In the genomic region with DNA sequence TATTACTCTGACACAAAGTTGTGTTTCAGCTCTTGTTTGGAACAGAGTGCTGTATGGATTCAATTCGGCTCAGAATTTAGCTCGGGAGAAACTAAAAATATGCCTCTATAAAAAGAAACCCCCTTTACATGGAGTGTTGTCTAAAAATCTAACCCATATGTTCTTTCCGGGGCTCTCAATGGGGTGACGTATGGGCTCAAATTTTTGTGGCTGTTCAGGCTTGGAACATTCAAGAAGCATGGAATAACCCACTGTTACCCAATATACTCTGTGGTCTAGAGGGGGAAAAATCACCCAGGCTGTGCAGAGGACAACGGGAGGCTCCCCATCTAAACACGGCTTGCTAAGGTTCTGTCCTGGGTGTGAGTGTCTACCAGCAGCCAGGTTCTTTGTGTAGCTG, we compare ENCODE assay signal across 28 mouse cellular contexts.
DNase-seq lines count a peak whose midpoint lies in the region; ATAC-seq and TF ChIP-seq lines count a peak whose summit lies in the region.
"Had no signal": no experiment of that assay in that cellular context is flagged by ENCODE, and none has a peak within 500 bp of the region (broad histone marks: within the 10 kb centered on the region; RNA-seq: fewer than 3 reads in every experiment).

No protein-coding gene starts in this region.

- no peak for TF ChIP-seq CTCF in forebrain, postnatal 0 days (IDR thresholded peaks at IDR 0.05; ENCODE audit: low read depth)

- H3K36me3 ChIP-seq in forebrain, postnatal 0 days (ENCODE audit: insufficient read depth), result no peaks in the 10 kb centered on the region
- H3K36me3 ChIP-seq in forebrain, embryonic 10.5 days (replicated peaks), result no peaks in the 10 kb centered on the region
- H3K36me3 ChIP-seq in limb, embryonic 13.5 days, result no peaks in the 10 kb centered on the region
- no peaks in the 10 kb centered on the region for H3K36me3 ChIP-seq in limb, embryonic 10.5 days
- H3K36me3 ChIP-seq in embryonic facial prominence, embryonic 15.5 days, result no peaks in the 10 kb centered on the region
- H3K36me3 ChIP-seq: heart, embryonic 10.5 days; heart, embryonic 13.5 days; hindbrain, embryonic 12.5 days; hindbrain, embryonic 15.5 days had no signal

- no peak overlapping the region for H3K4me3 ChIP-seq in forebrain, postnatal 0 days (ENCODE audit: low read depth, low read length)
- H3K4me3 ChIP-seq in forebrain, embryonic 10.5 days, result no peak overlapping the region
- H3K4me3 ChIP-seq in limb, embryonic 13.5 days, result no peak overlapping the region
- no peak overlapping the region for H3K4me3 ChIP-seq in limb, embryonic 10.5 days
- H3K4me3 ChIP-seq in embryonic facial prominence, embryonic 15.5 days (replicated peaks), result no peak overlapping the region
- H3K4me3 ChIP-seq: erythroblast, embryonic 14.5 days; forebrain, embryonic 13.5 days; heart, adult 2 months; heart, embryonic 10.5 days; heart, embryonic 13.5 days; hindbrain, embryonic 12.5 days; hindbrain, embryonic 15.5 days had no signal

- 75% methylated on average over 6 of the region's 6 CpGs for WGBS in forebrain, postnatal 0 days
- 90% methylated on average over 6 of the region's 6 CpGs for WGBS in forebrain, embryonic 10.5 days
- WGBS in limb, embryonic 13.5 days, result 45% methylated on average over 6 of the region's 6 CpGs
- WGBS in limb, embryonic 10.5 days, result 89% methylated on average over 6 of the region's 6 CpGs
- 35% methylated on average over 6 of the region's 6 CpGs for WGBS in embryonic facial prominence, embryonic 15.5 days

- H3K9me3 ChIP-seq in forebrain, postnatal 0 days (ENCODE audit: low read length), result no peaks in the 10 kb centered on the region
- no peaks in the 10 kb centered on the region for H3K9me3 ChIP-seq in forebrain, embryonic 10.5 days
- no peaks in the 10 kb centered on the region for H3K9me3 ChIP-seq in limb, embryonic 13.5 days
- H3K9me3 ChIP-seq in limb, embryonic 10.5 days (replicated peaks), result no peaks in the 10 kb centered on the region
- H3K9me3 ChIP-seq in embryonic facial prominence, embryonic 15.5 days (replicated peaks), result no peaks in the 10 kb centered on the region
- H3K9me3 ChIP-seq: forebrain, embryonic 13.5 days; heart, embryonic 10.5 days; heart, embryonic 13.5 days; hindbrain, embryonic 12.5 days; hindbrain, embryonic 15.5 days had no signal

- peaks cover 3% of the 10 kb centered on the region; the same call in 1 of the 2 replicates for H3K27me3 ChIP-seq in forebrain, postnatal 0 days (ENCODE audit: insufficient read depth, low read length)
- peaks cover 37% of the 10 kb centered on the region for H3K27me3 ChIP-seq in forebrain, embryonic 10.5 days (ENCODE audit: poor library complexity, severe bottlenecking)
- peaks cover 55% of the 10 kb centered on the region for H3K27me3 ChIP-seq in limb, embryonic 13.5 days
- peaks cover 48% of the 10 kb centered on the region for H3K27me3 ChIP-seq in limb, embryonic 10.5 days (ENCODE audit: low read depth, poor library complexity, severe bottlenecking)
- H3K27me3 ChIP-seq in embryonic facial prominence, embryonic 15.5 days, result 0 out of 2 replicates have a peak, but pooled peaks cover 3% of the 10 kb centered on the region
- H3K27me3 ChIP-seq: CH12.LX, Patski had no signal

- peak; percentile 16; the same call in 1 of the 2 replicates for ATAC-seq in forebrain, postnatal 0 days
- ATAC-seq in limb, embryonic 13.5 days (ENCODE audit: low FRiP score, low read depth), result no peak
- ATAC-seq in embryonic facial prominence, embryonic 15.5 days (ENCODE audit: insufficient number of reproducible peaks, low FRiP score, low TSS enrichment, low read depth), result peak; percentile 72
- ATAC-seq: forebrain, embryonic 13.5 days; forebrain, embryonic 16.5 days; intestine, postnatal 0 days; Patski had no signal

- H3K4me2 ChIP-seq in forebrain, postnatal 0 days (ENCODE audit: low read depth), result no peak overlapping the region
- no peak overlapping the region for H3K4me2 ChIP-seq in limb, embryonic 13.5 days (replicated peaks)
- no peak overlapping the region for H3K4me2 ChIP-seq in embryonic facial prominence, embryonic 15.5 days (replicated peaks)
- H3K4me2 ChIP-seq: forebrain, embryonic 13.5 days; heart, embryonic 13.5 days; hindbrain, embryonic 12.5 days; hindbrain, embryonic 15.5 days had no signal

- DNase-seq in forebrain, postnatal 0 days, result no peak
- no peak for DNase-seq in forebrain, embryonic 10.5 days (ENCODE audit: extremely low spot score, low spot score)
- DNase-seq in limb, embryonic 10.5 days (ENCODE audit: low spot score), result no peak
- no peak for DNase-seq in cerebellum, adult 18-20 months
- DNase-seq in cerebellum, adult 11-12 months, result no peak
- DNase-seq: adrenal gland, postnatal 10 days; adrenal gland, postnatal 36 days; B cell, adult 2 months; cerebellum, adult 11 months; cerebellum, adult 9-10 months; cerebellum, postnatal 14 days; gastrocnemius, postnatal 10 days; gastrocnemius, postnatal 36 days; heart, adult 2 months; heart, postnatal 14 days; heart, postnatal 4 days had no signal

- peaks cover 10% of the 10 kb centered on the region for H3K4me1 ChIP-seq in forebrain, postnatal 0 days (ENCODE audit: insufficient read depth)
- H3K4me1 ChIP-seq in forebrain, embryonic 10.5 days, result peaks cover 22% of the 10 kb centered on the region
- peaks cover 22% of the 10 kb centered on the region for H3K4me1 ChIP-seq in limb, embryonic 13.5 days
- H3K4me1 ChIP-seq in limb, embryonic 10.5 days, result peaks cover 8% of the 10 kb centered on the region
- H3K4me1 ChIP-seq in embryonic facial prominence, embryonic 15.5 days, result peaks cover 23% of the 10 kb centered on the region

- H3K27ac ChIP-seq in forebrain, postnatal 0 days (ENCODE audit: low read depth, low read length), result 0 out of 2 replicates have a peak overlapping the region, but pooled peaks have one; percentile 29
- no peak overlapping the region for H3K27ac ChIP-seq in forebrain, embryonic 10.5 days
- H3K27ac ChIP-seq in limb, embryonic 13.5 days, result peak overlapping the region; percentile 33; the same call in 1 of the 2 replicates
- H3K27ac ChIP-seq in limb, embryonic 10.5 days, result no peak overlapping the region
- H3K27ac ChIP-seq in embryonic facial prominence, embryonic 15.5 days (replicated peaks), result peak overlapping the region; percentile 73
- H3K27ac ChIP-seq: forebrain, embryonic 13.5 days; heart, adult 2 months; heart, embryonic 10.5 days; heart, embryonic 13.5 days; hindbrain, embryonic 12.5 days; hindbrain, embryonic 15.5 days had no signal

- H3K9ac ChIP-seq in forebrain, postnatal 0 days, result no peak overlapping the region
- H3K9ac ChIP-seq in limb, embryonic 13.5 days, result no peak overlapping the region
- no peak overlapping the region for H3K9ac ChIP-seq in embryonic facial prominence, embryonic 15.5 days
- H3K9ac ChIP-seq: forebrain, embryonic 13.5 days; heart, embryonic 13.5 days; hindbrain, embryonic 12.5 days; hindbrain, embryonic 15.5 days had no signal

Comparison
In these comparisons a context has a peak if more than half of its experiments do, and no peak if none do; other contexts are left out.
1. H3K27ac ChIP-seq: peak in forebrain, postnatal 0 days (single experiment), limb, embryonic 13.5 days (single experiment) and embryonic facial prominence, embryonic 15.5 days (single experiment); none in forebrain, embryonic 10.5 days (single experiment) and limb, embryonic 10.5 days (single experiment).